Mouse (Mus musculus) common myeloid progenitor, adult 5-6 weeks (primary cell): Measurements from ENCODE around the gene Tdrd5. TPM values are rescaled to one million over a fixed set of nuclear protein-coding genes. Genes with fewer than 3 reads are reported as not detected.

Experiments used
- total RNA-seq: library from RNA; stranded (forward); fragments of 200-1000, 187-1606 nt; gene quantifications from 2 replicates; pipeline ENCODE4 v1.2.3, GENCODE M21; 2017

The Tdrd5 gene
- total RNA-seq, 1 experiment from 2014 or later = 0.18 TPM

Other genes with a start within 250 kb of the Tdrd5 start
- gene Fam163a, start 98.6 kb downstream of the Tdrd5 start, total RNA-seq = not detected in 2 replicates
- not detected in 2 replicates for gene Nphs2, start 7.1 kb upstream of the Tdrd5 start, total RNA-seq
- 3,876 and 4,003 TPM in 2 replicates for gene Gm2000, start 62.4 kb upstream of the Tdrd5 start, total RNA-seq
- gene Axdnd1, start 117.5 kb upstream of the Tdrd5 start, total RNA-seq = 0.37 TPM in 1 of 2 replicates, not detected in the other
- 21.6 and 29.6 TPM in 2 replicates for gene Soat1, start 170.7 kb upstream of the Tdrd5 start, total RNA-seq
- 17.3 and 21.4 TPM in 2 replicates for gene Gm10031, start 220.3 kb upstream of the Tdrd5 start, total RNA-seq